Mouse (Mus musculus) G1E (cell line): ENCODE results near the gene Asb15.

Source experiments
- CTCF ChIP-seq: IDR thresholded peaks from 2 replicates; pipeline ENCODE4 v1.5.1; 2012; ENCODE audit warnings: low read depth, low read length, inconsistent platforms, mixed read lengths
- GATA1 ChIP-seq: IDR thresholded peaks from 2 replicates; pipeline ENCODE4 v1.6.1; 2012; ENCODE audit warnings: borderline replicate concordance, low read length, inconsistent platforms, mixed read lengths
- GATA2 ChIP-seq: IDR thresholded peaks from 2 replicates; pipeline ENCODE4 v1.6.1; 2012; ENCODE audit warnings: low read depth, low read length, inconsistent platforms, borderline replicate concordance
- POLR2AphosphoS5 ChIP-seq: IDR thresholded peaks from 2 replicates; pipeline ENCODE4 v1.6.1; 2012; ENCODE audit warnings: low read depth, low read length, inconsistent platforms; ENCODE audit not compliant: insufficient replicate concordance
- TAL1 ChIP-seq: conservative IDR thresholded peaks from 2 replicates; pipeline ENCODE4 v1.6.1; 2012; ENCODE audit warnings: low read depth, low read length, inconsistent platforms, mixed read lengths

DNA sequence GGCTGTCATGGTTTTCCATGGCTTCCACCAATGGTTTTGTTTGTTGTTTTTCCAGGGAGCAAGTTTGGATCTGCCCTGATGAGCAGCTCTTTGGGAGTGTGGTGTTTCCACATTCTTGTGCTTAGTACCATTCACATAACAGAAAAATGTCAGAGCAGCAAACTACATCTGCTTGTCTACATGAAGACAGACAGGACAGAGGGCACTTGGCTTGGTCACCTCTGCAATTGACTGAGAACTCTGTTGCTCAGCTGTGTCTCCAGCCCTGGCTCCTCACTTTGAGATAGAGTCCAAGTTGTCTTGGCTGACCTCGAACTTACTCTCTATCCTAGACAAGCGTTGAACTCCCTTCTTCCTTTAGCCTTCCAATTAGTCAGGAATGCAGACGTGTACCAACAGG lies 74.4 kb downstream of the Asb15 start:
- TF ChIP-seq GATA1 = no peak
- no peak for TF ChIP-seq GATA2
- TF ChIP-seq CTCF = no peak
- no peak for TF ChIP-seq TAL1
- TF ChIP-seq POLR2AphosphoS5 = no peak
